Mouse (Mus musculus) lung, postnatal 0 days (tissue): ENCODE measurements around the gene Castor2. TPM values are rescaled to one million over a fixed set of nuclear protein-coding genes. Genes with fewer than 3 reads are reported as not detected.

Experiments used
- ATAC-seq: fragments of 200-750 bp; cut with Nextera tagmentation; 2 replicates; pipeline ENCODE4 v1.8.0; 2017; ENCODE audit warnings: moderate library complexity
- DNase-seq: peaks from one replicate; pipeline ENCODE4 v3.0.0-alpha.2; 2016; ENCODE audit warnings: low spot score
- H3K27ac ChIP-seq: fragments of 300-500 bp; sonication (generic); 2 replicates; pipeline ENCODE4 v1.5.1; 2014; ENCODE audit warnings: antibody characterized with exemption, mild to moderate bottlenecking, low read length, mixed read lengths
- H3K27me3 ChIP-seq: fragments of 300-500 bp; sonication (generic); replicated peaks from 2 replicates; pipeline ENCODE4 v1.6.1; 2014; ENCODE audit warnings: low read length, mixed read lengths; ENCODE audit not compliant: insufficient read depth
- H3K36me3 ChIP-seq: fragments of 300-500 bp; sonication (generic); 2 replicates; pipeline ENCODE4 v1.6.1; 2014; ENCODE audit warnings: low read length, mixed read lengths; ENCODE audit not compliant: insufficient read depth
- H3K4me1 ChIP-seq: fragments of 300-500 bp; sonication (generic); 2 replicates; pipeline ENCODE4 v1.6.1; 2014; ENCODE audit warnings: antibody characterized with exemption, low read depth, low read length, mixed read lengths; ENCODE audit not compliant: insufficient read depth
- H3K4me2 ChIP-seq: fragments of 300-500 bp; sonication (generic); replicated peaks from 2 replicates; pipeline ENCODE4 v1.6.1; 2014; ENCODE audit warnings: low read depth, mild to moderate bottlenecking, low read length, moderate library complexity, mixed read lengths
- H3K4me3 ChIP-seq: fragments of 300-500 bp; sonication (generic); 2 replicates; pipeline ENCODE4 v1.5.1; 2014; ENCODE audit warnings: low read depth, low read length
- H3K9ac ChIP-seq: fragments of 300-500 bp; sonication (generic); replicated peaks from 2 replicates; pipeline ENCODE4 v1.6.1; 2014; ENCODE audit warnings: low read depth, mild to moderate bottlenecking
- H3K9me3 ChIP-seq: fragments of 300-500 bp; sonication (generic); 2 replicates; pipeline ENCODE4 v1.6.1; 2016; ENCODE audit warnings: low read length, mixed read lengths
- CTCF ChIP-seq: IDR thresholded peaks from 2 replicates; pipeline ENCODE4 v1.5.1; 2016; ENCODE audit warnings: antibody characterized with exemption, mild to moderate bottlenecking
- EP300 ChIP-seq: IDR thresholded peaks from 2 replicates; pipeline ENCODE4 v1.6.1; 2016; ENCODE audit warnings: antibody characterized with exemption, mild to moderate bottlenecking, control low read depth
- WGBS: fragments of 180-500 bp; shearing (Covaris S2); extraction: QIAGEN DNeasy Blood & Tissue Kit; methylation state at CpG from one replicate; pipeline ENCODE4 v1.1.7; 2014; 5-methylcytosine and 5-hydroxymethylcytosine counted together
- polyA plus RNA-seq: library from polyadenylated mRNA; unstranded; fragments of >200 nt; fragmentation: Nextera tagmentation; extraction: Ambion mirVana; gene quantifications from 2 replicates; pipeline ENCODE4 v1.2.1, GENCODE M21; 2015

The Castor2 gene
- polyA plus RNA-seq, 1 experiment from 2014 or later: 7.8 TPM

GRCm38 (mm10) chr5:134085227-134085626 lies 14.3 kb upstream of the Castor2 start:
- Histone ChIP-seq H3K9me3 (no peaks in the 10 kb centered on the region), H3K27me3 (no peaks in the 10 kb centered on the region), H3K9ac (no peak overlapping the region), H3K4me3 (no peak overlapping the region), H3K36me3 (no peaks in the 10 kb centered on the region), H3K27ac (no peak overlapping the region), H3K4me1 (no peaks in the 10 kb centered on the region), H3K4me2 (no peak overlapping the region)
- ATAC-seq (no peak), DNase-seq (no peak)
- TF ChIP-seq EP300: no peak
- peak; percentile 32 for TF ChIP-seq CTCF
- WGBS: 57% methylated on average over 4 of the region's 4 CpGs

- Histone ChIP-seq H3K27ac (no peak overlapping the region), H3K4me3 (no peak overlapping the region), H3K27me3 (no peaks in the 10 kb centered on the region), H3K9ac (no peak overlapping the region), H3K9me3 (no peaks in the 10 kb centered on the region), H3K4me1 (no peaks in the 10 kb centered on the region), H3K36me3 (no peaks in the 10 kb centered on the region), H3K4me2 (no peak overlapping the region)
- WGBS: 73% methylated on average over 3 of the region's 3 CpGs
- no peak for TF ChIP-seq EP300
- ATAC-seq (no peak), DNase-seq (no peak)
These were observed 13.4 kb upstream of the Castor2 start for GRCm38 (mm10) chr5:134085887-134086639.

GRCm38 (mm10) chr5:134087211-134087610 lies 12.3 kb upstream of the Castor2 start:
- H3K4me2 ChIP-seq: no peak overlapping the region
- ATAC-seq: no peak
- H3K27ac ChIP-seq: no peak overlapping the region
- no peaks in the 10 kb centered on the region for H3K9me3 ChIP-seq
- no peak overlapping the region for H3K9ac ChIP-seq
- no peak for TF ChIP-seq EP300
- TF ChIP-seq CTCF: no peak
- no peaks in the 10 kb centered on the region for H3K36me3 ChIP-seq
- no peaks in the 10 kb centered on the region for H3K27me3 ChIP-seq
- no peaks in the 10 kb centered on the region for H3K4me1 ChIP-seq
- no peak overlapping the region for H3K4me3 ChIP-seq
- 77% methylated on average over 5 of the region's 5 CpGs for WGBS
- DNase-seq: no peak

GRCm38 (mm10) chr5:134095766-134096165 lies 3.7 kb upstream of the Castor2 start:
- WGBS: 82% methylated on average over 2 of the region's 2 CpGs
- no peak overlapping the region for H3K9ac ChIP-seq
- DNase-seq (no peak), ATAC-seq (no peak)
- no peak overlapping the region for H3K4me2 ChIP-seq
- H3K27ac ChIP-seq: no peak overlapping the region
- H3K4me1 ChIP-seq: no peaks in the 10 kb centered on the region
- no peak for TF ChIP-seq EP300
- TF ChIP-seq CTCF: no peak
- H3K9me3 ChIP-seq: no peaks in the 10 kb centered on the region
- H3K4me3 ChIP-seq: no peak overlapping the region
- H3K36me3 ChIP-seq: no peaks in the 10 kb centered on the region
- no peaks in the 10 kb centered on the region for H3K27me3 ChIP-seq

GRCm38 (mm10) chr5:134098341-134098902 lies 1.1 kb upstream of the Castor2 start:
- TF ChIP-seq EP300 (no peak), CTCF (no peak)
- Histone ChIP-seq H3K27me3 (no peaks in the 10 kb centered on the region), H3K4me3 (peak overlapping the region; percentile 80), H3K4me1 (no peaks in the 10 kb centered on the region; the same call in 1 of the 2 replicates), H3K27ac (no peak overlapping the region), H3K9ac (no peak overlapping the region; the same call in 1 of the 2 replicates), H3K9me3 (no peaks in the 10 kb centered on the region), H3K4me2 (peak overlapping the region; percentile 96), H3K36me3 (no peaks in the 10 kb centered on the region)
- ATAC-seq: no peak
- no peak for DNase-seq
- 53% methylated on average over 13 of the region's 13 CpGs for WGBS

GRCm38 (mm10) chr5:134098976-134099375 lies 535 bp upstream of the Castor2 start:
- WGBS: under 1% methylated on average over 17 of the region's 17 CpGs
- Histone ChIP-seq H3K4me3 (peak overlapping the region; percentile 80), H3K4me1 (no peaks in the 10 kb centered on the region; the same call in 1 of the 2 replicates), H3K9ac (peak overlapping the region; percentile 68), H3K27ac (peak overlapping the region; percentile 32; the same call in 1 of the 2 replicates), H3K4me2 (peak overlapping the region; percentile 96), H3K27me3 (no peaks in the 10 kb centered on the region), H3K9me3 (no peaks in the 10 kb centered on the region), H3K36me3 (no peaks in the 10 kb centered on the region)
- TF ChIP-seq CTCF (no peak), EP300 (no peak)
- peak; percentile 31 for DNase-seq
- peak; percentile 49 for ATAC-seq
